Mouse (Mus musculus) forebrain, embryonic 13.5 days (tissue): ENCODE results near the gene Mettl7b. TPM values are rescaled to one million over a fixed set of nuclear protein-coding genes. Genes with fewer than 3 reads are reported as not detected.

Experiments
- ATAC-seq: fragments of 200-750 bp; cut with Nextera tagmentation; 2 replicates; pipeline ENCODE4 v1.8.0; 2017
- H3K27ac ChIP-seq: fragments of 300-500 bp; sonication (generic); 2 replicates; pipeline ENCODE4 v1.5.1; 2015; ENCODE audit warnings: inconsistent platforms, mild to moderate bottlenecking, moderate library complexity
- H3K27me3 ChIP-seq: fragments of 300-500 bp; sonication (generic); 2 replicates; pipeline ENCODE4 v1.6.1; 2015; ENCODE audit warnings: mild to moderate bottlenecking, inconsistent platforms
- H3K36me3 ChIP-seq: fragments of 300-500 bp; sonication (generic); 2 replicates; pipeline ENCODE4 v1.6.1; 2015; ENCODE audit warnings: mild to moderate bottlenecking, inconsistent platforms; ENCODE audit not compliant: poor library complexity, severe bottlenecking
- H3K4me1 ChIP-seq: fragments of 300-500 bp; sonication (generic); 2 replicates; pipeline ENCODE4 v1.6.1; 2015; ENCODE audit warnings: inconsistent platforms
- H3K4me2 ChIP-seq: fragments of 300-500 bp; sonication (generic); 2 replicates; pipeline ENCODE4 v1.6.1; 2015; ENCODE audit warnings: inconsistent platforms, mild to moderate bottlenecking, moderate library complexity
- H3K4me3 ChIP-seq: fragments of 300-500 bp; sonication (generic); 2 replicates; pipeline ENCODE4 v1.5.1; 2015; ENCODE audit warnings: mild to moderate bottlenecking, inconsistent platforms
- H3K9ac ChIP-seq: fragments of 300-500 bp; sonication (generic); 2 replicates; pipeline ENCODE4 v1.6.1; 2015; ENCODE audit warnings: mild to moderate bottlenecking, inconsistent platforms
- H3K9me3 ChIP-seq: fragments of 300-500 bp; sonication (generic); replicated peaks from 2 replicates; pipeline ENCODE4 v1.6.1; 2016; ENCODE audit warnings: inconsistent platforms
- WGBS: fragments of 180-500 bp; shearing (Covaris S2); methylation state at CpG from one replicate; pipeline ENCODE4 v1.1.7; 2015; 5-methylcytosine and 5-hydroxymethylcytosine counted together
- polyA plus RNA-seq: library from polyadenylated mRNA; unstranded; fragments of >200 nt; fragmentation: Nextera tagmentation; extraction: Ambion mirVana; gene quantifications from 2 replicates; pipeline ENCODE4 v1.2.1, GENCODE M21; 2015

The Mettl7b gene
- polyA plus RNA-seq, 1 experiment from 2014 or later: not detected

- Histone ChIP-seq H3K4me1 (no peaks in the 10 kb centered on the region), H3K9ac (no peak overlapping the region), H3K9me3 (no peaks in the 10 kb centered on the region), H3K27me3 (no peaks in the 10 kb centered on the region), H3K27ac (no peak overlapping the region), H3K36me3 (no peaks in the 10 kb centered on the region), H3K4me2 (no peak overlapping the region), H3K4me3 (no peak overlapping the region)
- 67% methylated on average over 3 of the region's 3 CpGs for WGBS
- ATAC-seq: no peak
Measured at GRCm38 (mm10) chr10:128976395-128976794, 15.6 kb upstream of the Mettl7b start.

DNA sequence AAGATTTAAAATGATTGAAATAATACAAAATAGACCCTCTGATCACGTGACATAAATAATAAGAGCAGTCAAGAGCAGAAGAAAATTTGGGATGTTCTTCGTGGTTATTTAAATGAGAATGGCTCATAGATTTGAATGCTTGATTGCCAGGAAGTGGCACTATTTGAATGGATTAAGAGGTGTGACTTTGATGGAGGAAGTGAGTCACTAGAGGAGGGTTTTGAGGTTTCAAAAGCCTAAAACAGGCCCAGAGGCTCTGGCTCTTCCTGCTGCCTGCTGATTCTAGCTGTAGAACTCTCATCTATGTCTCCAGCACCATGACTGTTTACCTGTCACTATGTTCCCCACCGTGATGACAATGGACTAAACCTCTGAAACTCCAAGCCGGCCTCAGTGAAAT lies 12.1 kb upstream of the Mettl7b start:
- Histone ChIP-seq H3K4me2 (no peak overlapping the region), H3K36me3 (no peaks in the 10 kb centered on the region), H3K4me3 (no peak overlapping the region), H3K27ac (no peak overlapping the region), H3K4me1 (no peaks in the 10 kb centered on the region), H3K9ac (no peak overlapping the region), H3K9me3 (no peaks in the 10 kb centered on the region), H3K27me3 (no peaks in the 10 kb centered on the region)
- WGBS: 81% methylated on average over 4 of the region's 4 CpGs
- ATAC-seq: no peak

GRCm38 (mm10) chr10:128970740-128971250 lies 10.0 kb upstream of the Mettl7b start:
- no peak for ATAC-seq
- H3K9ac ChIP-seq: no peak overlapping the region
- no peak overlapping the region for H3K4me2 ChIP-seq
- 39% methylated on average over 1 of the region's 1 CpGs for WGBS
- H3K36me3 ChIP-seq: no peaks in the 10 kb centered on the region
- no peak overlapping the region for H3K4me3 ChIP-seq
- no peaks in the 10 kb centered on the region for H3K9me3 ChIP-seq
- H3K27me3 ChIP-seq: no peaks in the 10 kb centered on the region
- no peaks in the 10 kb centered on the region for H3K4me1 ChIP-seq
- no peak overlapping the region for H3K27ac ChIP-seq

GRCm38 (mm10) chr10:128968341-128968749 lies 7.6 kb upstream of the Mettl7b start:
- Histone ChIP-seq H3K36me3 (no peaks in the 10 kb centered on the region), H3K27ac (no peak overlapping the region), H3K4me3 (no peak overlapping the region), H3K4me1 (no peaks in the 10 kb centered on the region), H3K27me3 (no peaks in the 10 kb centered on the region), H3K4me2 (no peak overlapping the region), H3K9ac (no peak overlapping the region), H3K9me3 (no peaks in the 10 kb centered on the region)
- WGBS: 44% methylated on average over 1 of the region's 1 CpGs
- no peak for ATAC-seq

DNA sequence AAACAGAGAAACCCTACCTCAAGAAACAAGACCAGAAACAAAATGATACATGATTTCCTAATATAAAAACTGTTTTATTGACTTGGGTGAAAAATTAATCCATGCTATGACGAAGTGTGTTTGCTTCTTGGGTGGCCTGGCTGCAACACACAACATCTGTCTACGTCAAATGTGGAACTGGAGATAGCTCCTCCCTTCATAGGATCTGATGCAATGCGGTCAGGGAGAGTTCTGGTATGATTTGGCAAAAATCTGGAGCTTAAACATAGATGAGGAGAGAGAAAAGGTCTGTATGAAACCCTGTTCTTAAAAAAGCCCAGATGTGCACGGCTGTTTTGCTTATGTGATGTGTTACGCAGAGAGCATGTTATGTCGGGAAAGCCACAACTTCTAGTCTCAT lies 5.1 kb upstream of the Mettl7b start:
- Histone ChIP-seq H3K4me1 (no peaks in the 10 kb centered on the region), H3K9me3 (no peaks in the 10 kb centered on the region), H3K27ac (no peak overlapping the region), H3K9ac (no peak overlapping the region), H3K4me2 (no peak overlapping the region), H3K4me3 (no peak overlapping the region), H3K27me3 (no peaks in the 10 kb centered on the region), H3K36me3 (no peaks in the 10 kb centered on the region)
- ATAC-seq: no peak
- 84% methylated on average over 6 of the region's 6 CpGs for WGBS

DNA sequence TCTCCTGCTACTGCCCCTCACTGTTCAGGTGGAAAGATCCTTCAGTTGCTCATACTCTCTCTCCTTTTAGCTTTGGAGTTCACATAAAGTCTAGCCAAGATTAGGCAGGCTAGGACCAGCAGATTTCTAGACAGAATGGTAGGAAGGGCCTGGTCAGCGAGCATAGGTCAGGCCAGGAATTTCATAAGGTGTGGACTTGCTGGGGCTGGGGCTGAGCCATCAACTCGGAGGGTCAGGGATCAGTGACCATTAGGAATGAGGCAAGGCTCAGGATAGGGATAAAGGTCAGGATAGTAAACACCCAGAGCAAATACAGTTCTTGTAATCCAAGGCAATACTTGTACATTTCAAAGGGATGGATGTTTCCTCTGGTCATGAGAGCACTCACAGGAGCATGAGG lies 4.2 kb upstream of the Mettl7b start:
- Histone ChIP-seq H3K27me3 (no peaks in the 10 kb centered on the region), H3K9me3 (no peaks in the 10 kb centered on the region), H3K4me1 (no peaks in the 10 kb centered on the region), H3K9ac (no peak overlapping the region), H3K27ac (no peak overlapping the region), H3K4me3 (no peak overlapping the region), H3K36me3 (no peaks in the 10 kb centered on the region), H3K4me2 (no peak overlapping the region)
- 69% methylated on average over 2 of the region's 2 CpGs for WGBS
- no peak for ATAC-seq

- Histone ChIP-seq H3K27ac (no peak overlapping the region), H3K36me3 (no peaks in the 10 kb centered on the region), H3K9me3 (no peaks in the 10 kb centered on the region), H3K27me3 (no peaks in the 10 kb centered on the region), H3K4me2 (no peak overlapping the region), H3K4me1 (no peaks in the 10 kb centered on the region), H3K9ac (no peak overlapping the region), H3K4me3 (no peak overlapping the region)
- ATAC-seq: no peak
- 84% methylated on average over 4 of the region's 4 CpGs for WGBS
Measured at GRCm38 (mm10) chr10:128960142-128960541, 646 bp downstream of the Mettl7b start.

GRCm38 (mm10) chr10:128958340-128958739 lies 2.4 kb downstream of the Mettl7b start:
- H3K36me3 ChIP-seq: no peaks in the 10 kb centered on the region
- no peaks in the 10 kb centered on the region for H3K9me3 ChIP-seq
- H3K4me1 ChIP-seq: no peaks in the 10 kb centered on the region
- WGBS: 83% methylated on average over 10 of the region's 10 CpGs
- no peak overlapping the region for H3K9ac ChIP-seq
- H3K27ac ChIP-seq: no peak overlapping the region
- no peak overlapping the region for H3K4me2 ChIP-seq
- H3K27me3 ChIP-seq: no peaks in the 10 kb centered on the region
- no peak for ATAC-seq
- H3K4me3 ChIP-seq: no peak overlapping the region

- no peak for ATAC-seq
- H3K9ac ChIP-seq: no peak overlapping the region
- WGBS: 71% methylated on average over 16 of the region's 16 CpGs
- H3K4me2 ChIP-seq: no peak overlapping the region
- no peaks in the 10 kb centered on the region for H3K27me3 ChIP-seq
- H3K27ac ChIP-seq: no peak overlapping the region
- no peaks in the 10 kb centered on the region for H3K9me3 ChIP-seq
- H3K4me3 ChIP-seq: no peak overlapping the region
- no peaks in the 10 kb centered on the region for H3K36me3 ChIP-seq
- H3K4me1 ChIP-seq: no peaks in the 10 kb centered on the region
Measured at GRCm38 (mm10) chr10:128950208-128950887, 10.4 kb downstream of the Mettl7b start.

DNA sequence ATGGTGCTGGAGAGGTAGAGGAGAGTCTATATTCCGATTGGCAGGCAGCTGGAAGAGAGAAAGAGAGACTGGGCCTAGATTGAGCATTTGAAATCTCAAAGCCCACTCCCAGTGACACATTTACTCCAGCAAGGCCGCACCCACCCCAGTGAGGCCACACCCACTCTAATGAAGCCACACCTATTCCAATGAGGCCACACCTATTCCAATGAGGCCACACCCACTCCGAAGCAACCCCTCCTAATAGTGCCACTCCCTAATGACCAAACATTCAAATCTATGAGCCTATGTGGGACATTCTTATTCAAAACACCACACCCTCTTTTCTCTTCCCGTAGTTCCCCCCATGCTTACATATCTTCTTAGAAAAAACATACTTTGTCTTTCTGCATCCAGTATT lies 13.3 kb downstream of the Mettl7b start:
- 90% methylated on average over 4 of the region's 4 CpGs for WGBS
- H3K4me1 ChIP-seq: no peaks in the 10 kb centered on the region
- no peak for ATAC-seq

GRCm38 (mm10) chr10:128945675-128946074 lies 15.1 kb downstream of the Mettl7b start:
- WGBS: 24% methylated on average over 3 of the region's 3 CpGs
- H3K4me1 ChIP-seq: no peaks in the 10 kb centered on the region
- H3K4me2 ChIP-seq: no peak overlapping the region
- H3K4me3 ChIP-seq: no peak overlapping the region
- H3K36me3 ChIP-seq: no peaks in the 10 kb centered on the region
- H3K9ac ChIP-seq: no peak overlapping the region
- H3K27ac ChIP-seq: no peak overlapping the region
- no peaks in the 10 kb centered on the region for H3K9me3 ChIP-seq
- ATAC-seq: no peak
- no peaks in the 10 kb centered on the region for H3K27me3 ChIP-seq

More for the DNA sequence above, 13.3 kb downstream of the Mettl7b start:
- Histone ChIP-seq H3K9ac (no peak overlapping the region), H3K4me3 (no peak overlapping the region), H3K4me2 (no peak overlapping the region), H3K27ac (no peak overlapping the region), H3K9me3 (no peaks in the 10 kb centered on the region), H3K27me3 (no peaks in the 10 kb centered on the region), H3K36me3 (no peaks in the 10 kb centered on the region)

GRCm38 (mm10) chr10:128940475-128941061 lies 20.2 kb downstream of the Mettl7b start:
- H3K27ac ChIP-seq: no peak overlapping the region
- H3K36me3 ChIP-seq: no peaks in the 10 kb centered on the region
- no peak overlapping the region for H3K4me3 ChIP-seq
- H3K9ac ChIP-seq: no peak overlapping the region
- H3K4me1 ChIP-seq: no peaks in the 10 kb centered on the region
- H3K27me3 ChIP-seq: peaks cover 20% of the 10 kb centered on the region
- H3K9me3 ChIP-seq: no peaks in the 10 kb centered on the region
- ATAC-seq: no peak
- H3K4me2 ChIP-seq: no peak overlapping the region
- 87% methylated on average over 10 of the region's 10 CpGs for WGBS

- H3K4me2 ChIP-seq: no peak overlapping the region
- no peak overlapping the region for H3K4me3 ChIP-seq
- peaks cover 36% of the 10 kb centered on the region for H3K27me3 ChIP-seq
- WGBS: 81% methylated on average over 5 of the region's 5 CpGs
- ATAC-seq: no peak
- H3K9ac ChIP-seq: no peak overlapping the region
- peaks cover 5% of the 10 kb centered on the region; the same call in 1 of the 2 replicates for H3K4me1 ChIP-seq
- H3K27ac ChIP-seq: no peak overlapping the region
- no peaks in the 10 kb centered on the region for H3K9me3 ChIP-seq
- H3K36me3 ChIP-seq: no peaks in the 10 kb centered on the region
Measured at GRCm38 (mm10) chr10:128938974-128939373, 21.8 kb downstream of the Mettl7b start.
